Mouse (Mus musculus) hindbrain, embryonic 13.5 days (tissue): ENCODE measurements around the gene Cdc42bpb. TPM values are rescaled to one million over a fixed set of nuclear protein-coding genes. Genes with fewer than 3 reads are reported as not detected.
A peak's percentile ranks its signal among the peaks of the same experiment; 100 is the strongest.

Experiments
- ATAC-seq: fragments of 200-750 bp; cut with Nextera tagmentation; 2 replicates; pipeline ENCODE4 v1.8.0; 2017; ENCODE audit warnings: moderate TSS enrichment; ENCODE audit not compliant: low FRiP score
- H3K27ac ChIP-seq: fragments of 300-500 bp; sonication (generic); 2 replicates; pipeline ENCODE4 v1.5.1; 2015; ENCODE audit warnings: inconsistent platforms, mild to moderate bottlenecking, moderate library complexity
- H3K27me3 ChIP-seq: fragments of 300-500 bp; sonication (generic); 2 replicates; pipeline ENCODE4 v1.6.1; 2015; ENCODE audit warnings: mild to moderate bottlenecking, inconsistent platforms
- H3K36me3 ChIP-seq: fragments of 300-500 bp; sonication (generic); 2 replicates; pipeline ENCODE4 v1.6.1; 2015; ENCODE audit warnings: mild to moderate bottlenecking, inconsistent platforms
- H3K4me1 ChIP-seq: fragments of 300-500 bp; sonication (generic); replicated peaks from 2 replicates; pipeline ENCODE4 v1.6.1; 2015; ENCODE audit warnings: inconsistent platforms
- H3K4me2 ChIP-seq: fragments of 300-500 bp; sonication (generic); 2 replicates; pipeline ENCODE4 v1.6.1; 2015; ENCODE audit warnings: inconsistent platforms, mild to moderate bottlenecking, moderate library complexity
- H3K4me3 ChIP-seq: fragments of 300-500 bp; sonication (generic); 2 replicates; pipeline ENCODE4 v1.5.1; 2015; ENCODE audit warnings: mild to moderate bottlenecking, inconsistent platforms
- H3K9ac ChIP-seq: fragments of 300-500 bp; sonication (generic); 2 replicates; pipeline ENCODE4 v1.6.1; 2015; ENCODE audit warnings: mild to moderate bottlenecking, inconsistent platforms
- H3K9me3 ChIP-seq: fragments of 300-500 bp; sonication (generic); 2 replicates; pipeline ENCODE4 v1.6.1; 2016; ENCODE audit warnings: inconsistent platforms
- whole genome bisulfite sequencing: fragments of 180-500 bp; shearing (Covaris S2); methylation state at CpG from one replicate; pipeline ENCODE4 v1.1.7; 2015; 5-methylcytosine and 5-hydroxymethylcytosine counted together
- polyA plus RNA-seq: library from polyadenylated mRNA; unstranded; fragments of >200 nt; fragmentation: Nextera tagmentation; extraction: Ambion mirVana; gene quantifications from 2 replicates; pipeline ENCODE4 v1.2.1, GENCODE M21; 2015

Cdc42bpb gene
- polyA plus RNA-seq, 1 experiment from 2014 or later: 35.0 TPM

GRCm38 (mm10) chr12:111376826-111377331, 639 bp downstream of the Cdc42bpb start:
- H3K27ac ChIP-seq: peak overlapping the region; percentile 96
- no peaks in the 10 kb centered on the region for H3K9me3 ChIP-seq
- peak overlapping the region; percentile 97 for H3K9ac ChIP-seq
- peaks cover 37% of the 10 kb centered on the region for H3K4me1 ChIP-seq
- H3K4me3 ChIP-seq: peak overlapping the region; percentile 100
- WGBS: under 1% methylated on average over 46 of the region's 49 CpGs
- peak; percentile 27 for ATAC-seq
- H3K4me2 ChIP-seq: peak overlapping the region; percentile 91
- H3K36me3 ChIP-seq: no peaks in the 10 kb centered on the region
- H3K27me3 ChIP-seq: no peaks in the 10 kb centered on the region

DNA sequence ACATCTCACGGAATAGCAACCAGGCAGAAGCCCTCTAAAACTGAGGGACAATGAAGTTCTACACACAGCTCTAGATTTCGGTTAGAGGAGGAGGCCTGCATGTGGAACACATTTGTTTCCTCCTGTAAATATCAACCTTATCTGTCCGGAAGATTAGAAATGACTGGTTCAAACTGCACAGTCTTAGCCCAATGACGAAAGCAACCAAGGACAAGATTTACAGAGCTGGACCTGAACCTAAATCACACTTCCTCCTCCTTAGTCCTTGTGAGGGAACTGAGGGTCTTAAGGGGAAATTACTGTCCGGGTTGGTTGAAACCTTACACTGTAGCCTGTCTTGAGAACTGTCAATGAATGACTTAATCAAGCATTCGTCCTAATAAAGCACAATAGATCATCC, 1.5 kb downstream of the Cdc42bpb start:
- Histone ChIP-seq H3K4me2 (peak overlapping the region; percentile 91), H3K9me3 (no peaks in the 10 kb centered on the region), H3K36me3 (no peaks in the 10 kb centered on the region), H3K27ac (peak overlapping the region; percentile 96; the same call in 1 of the 2 replicates), H3K9ac (peak overlapping the region; percentile 97), H3K27me3 (no peaks in the 10 kb centered on the region), H3K4me3 (peak overlapping the region; percentile 100), H3K4me1 (peaks cover 37% of the 10 kb centered on the region)
- no peak for ATAC-seq
- WGBS: 41% methylated on average over 6 of the region's 6 CpGs

- no peaks in the 10 kb centered on the region for H3K27me3 ChIP-seq
- peak overlapping the region; percentile 100 for H3K4me3 ChIP-seq
- H3K4me2 ChIP-seq: peak overlapping the region; percentile 91
- ATAC-seq: no peak
- H3K4me1 ChIP-seq: peaks cover 38% of the 10 kb centered on the region
- H3K36me3 ChIP-seq: no peaks in the 10 kb centered on the region
- WGBS: 71% methylated on average over 12 of the region's 12 CpGs
- 0 out of 2 replicates have a peak overlapping the region, but pooled peaks have one; percentile 96 for H3K27ac ChIP-seq
- H3K9ac ChIP-seq: peak overlapping the region; percentile 97
- H3K9me3 ChIP-seq: no peaks in the 10 kb centered on the region
Measured at GRCm38 (mm10) chr12:111375559-111375958, 2.0 kb downstream of the Cdc42bpb start.

GRCm38 (mm10) chr12:111374727-111375126, 2.8 kb downstream of the Cdc42bpb start:
- no peaks in the 10 kb centered on the region for H3K27me3 ChIP-seq
- 0 out of 2 replicates have a peak overlapping the region, but pooled peaks have one; percentile 100 for H3K4me3 ChIP-seq
- peak overlapping the region; percentile 14; the same call in 1 of the 2 replicates for H3K9ac ChIP-seq
- H3K9me3 ChIP-seq: no peaks in the 10 kb centered on the region
- H3K27ac ChIP-seq: no peak overlapping the region
- peaks cover 46% of the 10 kb centered on the region for H3K4me1 ChIP-seq
- H3K36me3 ChIP-seq: no peaks in the 10 kb centered on the region
- WGBS: 83% methylated on average over 10 of the region's 10 CpGs
- peak overlapping the region; percentile 91 for H3K4me2 ChIP-seq
- no peak for ATAC-seq

DNA sequence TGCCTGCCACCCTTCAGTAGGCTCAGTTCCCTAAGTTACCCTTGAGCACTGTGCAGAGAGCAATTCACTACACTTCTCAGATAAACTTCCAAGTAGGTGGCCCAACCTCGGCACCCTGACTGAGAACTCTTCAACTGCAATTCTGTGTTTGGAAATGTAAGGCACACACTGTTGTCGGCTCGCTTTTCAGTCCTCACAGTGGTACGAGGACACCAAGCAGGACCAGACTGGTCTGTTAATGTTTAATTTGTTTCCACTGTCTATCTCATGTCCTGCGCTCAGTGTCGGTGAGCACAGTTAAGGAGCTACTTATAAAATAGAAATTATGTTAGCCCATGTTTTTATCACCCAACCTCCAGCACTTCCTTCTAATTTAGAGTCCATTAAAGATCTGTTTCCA, 4.1 kb downstream of the Cdc42bpb start:
- no peak overlapping the region for H3K4me2 ChIP-seq
- WGBS: 67% methylated on average over 6 of the region's 6 CpGs
- ATAC-seq: no peak
- H3K27me3 ChIP-seq: no peaks in the 10 kb centered on the region
- peaks cover 52% of the 10 kb centered on the region for H3K4me1 ChIP-seq
- no peaks in the 10 kb centered on the region for H3K36me3 ChIP-seq
- H3K27ac ChIP-seq: no peak overlapping the region
- no peak overlapping the region for H3K9ac ChIP-seq
- H3K9me3 ChIP-seq: no peaks in the 10 kb centered on the region
- H3K4me3 ChIP-seq: no peak overlapping the region

GRCm38 (mm10) chr12:111371905-111372304, 5.6 kb downstream of the Cdc42bpb start:
- Histone ChIP-seq H3K27ac (no peak overlapping the region), H3K4me3 (no peak overlapping the region), H3K27me3 (no peaks in the 10 kb centered on the region), H3K9me3 (no peaks in the 10 kb centered on the region), H3K4me2 (no peak overlapping the region), H3K36me3 (no peaks in the 10 kb centered on the region), H3K4me1 (peaks cover 52% of the 10 kb centered on the region), H3K9ac (no peak overlapping the region)
- no peak for ATAC-seq
- WGBS: 84% methylated on average over 7 of the region's 7 CpGs

GRCm38 (mm10) chr12:111370249-111370648, 7.3 kb downstream of the Cdc42bpb start:
- no peak overlapping the region for H3K4me3 ChIP-seq
- no peak overlapping the region for H3K27ac ChIP-seq
- H3K4me2 ChIP-seq: no peak overlapping the region
- peak; percentile 21; the same call in 1 of the 2 replicates for ATAC-seq
- 62% methylated on average over 4 of the region's 4 CpGs for WGBS
- H3K36me3 ChIP-seq: no peaks in the 10 kb centered on the region
- no peaks in the 10 kb centered on the region for H3K27me3 ChIP-seq
- H3K9ac ChIP-seq: no peak overlapping the region
- H3K4me1 ChIP-seq: peaks cover 38% of the 10 kb centered on the region
- no peaks in the 10 kb centered on the region for H3K9me3 ChIP-seq

DNA sequence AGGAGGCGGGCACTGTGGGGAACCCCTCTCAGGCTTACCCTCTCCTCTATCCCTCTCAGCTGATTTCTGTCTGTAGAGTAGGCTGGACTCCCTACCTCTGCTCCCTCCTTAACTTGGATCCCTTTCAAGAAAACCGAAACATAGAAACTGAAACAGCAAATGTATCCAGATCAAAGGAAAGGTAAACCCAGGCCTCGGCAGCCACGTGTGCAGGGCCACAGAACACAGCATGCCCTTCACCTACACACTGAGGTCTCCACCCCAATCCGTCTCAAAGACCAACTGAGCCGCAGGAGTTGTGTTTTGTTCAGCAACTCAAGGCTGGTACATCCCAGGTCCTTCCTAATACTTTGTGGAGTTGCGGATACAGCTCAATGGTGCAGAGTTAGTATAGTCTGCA, 10.5 kb downstream of the Cdc42bpb start:
- H3K4me1 ChIP-seq: peaks cover 40% of the 10 kb centered on the region
- WGBS: 88% methylated on average over 7 of the region's 7 CpGs
- no peak for ATAC-seq
- no peaks in the 10 kb centered on the region for H3K36me3 ChIP-seq
- no peak overlapping the region for H3K9ac ChIP-seq
- no peak overlapping the region for H3K4me2 ChIP-seq
- H3K27me3 ChIP-seq: no peaks in the 10 kb centered on the region
- H3K9me3 ChIP-seq: no peaks in the 10 kb centered on the region
- no peak overlapping the region for H3K27ac ChIP-seq
- no peak overlapping the region for H3K4me3 ChIP-seq

DNA sequence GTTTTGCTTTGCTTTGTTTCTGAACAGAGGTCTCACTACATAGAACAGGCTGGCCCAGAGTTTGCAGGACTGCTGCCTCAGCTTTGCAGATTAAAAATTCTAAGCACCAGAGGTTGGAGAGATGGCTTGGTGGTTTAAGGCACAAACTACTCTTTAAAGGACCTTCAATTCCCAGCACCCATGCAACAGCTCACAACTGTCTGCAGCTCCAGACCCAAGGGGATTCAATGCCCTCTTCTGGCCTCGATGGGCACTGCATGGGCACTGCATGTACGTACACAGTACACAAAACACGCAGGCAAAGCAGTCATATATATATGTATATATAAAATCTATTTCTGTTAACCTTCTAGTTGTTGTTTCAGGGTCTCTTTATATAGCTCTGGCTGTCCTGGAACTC, 13.3 kb downstream of the Cdc42bpb start:
- Histone ChIP-seq H3K4me3 (no peak overlapping the region), H3K9ac (no peak overlapping the region), H3K4me1 (peaks cover 42% of the 10 kb centered on the region), H3K4me2 (no peak overlapping the region), H3K9me3 (no peaks in the 10 kb centered on the region), H3K27me3 (no peaks in the 10 kb centered on the region), H3K27ac (no peak overlapping the region), H3K36me3 (no peaks in the 10 kb centered on the region)
- WGBS: 94% methylated on average over 3 of the region's 3 CpGs
- ATAC-seq: no peak

DNA sequence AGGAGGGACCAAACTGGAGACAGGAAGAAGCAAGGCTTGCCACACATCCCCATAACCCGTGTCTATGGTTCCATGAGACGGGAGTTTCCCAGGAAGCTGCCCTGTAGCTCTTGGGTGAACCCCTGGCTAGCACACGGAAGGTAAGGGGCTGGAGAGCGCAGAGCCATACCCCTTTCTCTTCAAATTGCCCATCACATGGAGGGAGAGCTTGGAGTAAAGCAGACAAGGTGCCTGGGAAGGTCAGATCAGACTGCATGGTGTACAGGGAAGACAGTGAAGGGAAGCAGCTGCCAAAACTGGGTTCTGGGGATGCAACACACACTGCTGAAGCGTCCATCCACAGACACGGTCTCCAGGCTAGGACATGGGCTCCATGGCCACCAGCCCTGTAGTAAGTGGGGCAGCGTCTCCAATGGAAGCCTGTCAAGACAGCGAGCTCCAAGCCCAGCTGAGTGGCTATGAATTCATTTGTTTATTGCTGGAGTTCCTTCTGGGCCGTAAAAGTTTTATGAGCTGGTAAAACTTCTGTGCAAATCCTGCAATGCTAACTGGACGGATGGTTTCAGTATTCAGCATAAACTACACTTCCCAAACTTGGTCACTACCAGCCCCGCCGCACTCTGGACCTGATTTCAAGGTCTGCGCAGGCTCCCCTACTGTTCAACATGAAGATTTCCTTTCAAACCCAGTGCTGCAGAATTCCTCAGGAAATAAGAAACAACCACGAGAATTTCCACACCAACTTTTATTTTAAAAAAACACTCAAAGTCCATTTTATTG, 16.0 kb downstream of the Cdc42bpb start:
- H3K9me3 ChIP-seq: no peaks in the 10 kb centered on the region
- peaks cover 55% of the 10 kb centered on the region for H3K4me1 ChIP-seq
- 87% methylated on average over 14 of the region's 14 CpGs for WGBS
- H3K4me3 ChIP-seq: no peak overlapping the region
- ATAC-seq: no peak
- no peak overlapping the region for H3K9ac ChIP-seq
- no peak overlapping the region for H3K27ac ChIP-seq
- no peaks in the 10 kb centered on the region for H3K36me3 ChIP-seq
- no peak overlapping the region for H3K4me2 ChIP-seq
- no peaks in the 10 kb centered on the region for H3K27me3 ChIP-seq

DNA sequence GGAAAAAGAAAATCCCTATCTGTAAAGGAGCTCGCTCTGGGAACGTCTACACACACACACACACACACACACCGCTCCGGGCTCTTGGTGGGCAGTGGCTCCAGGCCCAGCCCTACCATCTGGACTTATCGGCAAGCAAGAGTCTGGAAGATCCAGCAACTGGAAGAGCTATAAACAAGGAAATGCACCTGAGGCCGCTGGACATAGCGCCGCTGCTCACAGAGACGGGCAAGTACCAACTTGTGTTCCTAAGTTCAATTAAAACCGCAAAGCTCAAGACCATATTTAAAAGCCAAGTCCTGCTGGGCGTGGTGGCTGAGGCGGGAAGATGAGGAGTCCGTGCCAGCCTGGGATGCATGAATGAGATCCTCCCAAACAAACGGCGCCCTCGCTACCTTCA, 16.8 kb downstream of the Cdc42bpb start:
- Histone ChIP-seq H3K4me1 (peaks cover 63% of the 10 kb centered on the region), H3K9me3 (no peaks in the 10 kb centered on the region)
- no peak for ATAC-seq

DNA sequence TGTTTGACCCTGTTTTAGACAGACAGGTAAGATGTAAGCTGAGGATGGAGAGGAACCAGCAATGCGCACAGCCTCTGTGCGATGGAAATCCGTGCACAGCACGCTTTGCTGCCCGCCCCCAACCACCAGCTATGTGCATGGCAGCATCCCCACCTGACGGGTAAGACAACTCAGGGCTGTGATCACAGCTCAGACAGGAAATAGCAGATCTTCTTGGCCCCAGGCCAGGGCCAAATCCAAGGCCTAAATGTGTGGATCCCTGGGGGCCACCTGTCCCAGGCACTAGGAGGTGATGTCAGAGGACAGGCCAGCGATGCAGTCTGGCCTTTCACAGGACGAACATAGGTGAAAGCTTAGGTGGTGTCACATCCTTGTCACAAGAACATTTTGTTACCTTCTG, 21.3 kb downstream of the Cdc42bpb start:
- Histone ChIP-seq H3K9ac (no peak overlapping the region), H3K27me3 (no peaks in the 10 kb centered on the region), H3K4me2 (no peak overlapping the region), H3K4me1 (peaks cover 73% of the 10 kb centered on the region), H3K4me3 (no peak overlapping the region), H3K27ac (no peak overlapping the region), H3K36me3 (no peaks in the 10 kb centered on the region), H3K9me3 (no peaks in the 10 kb centered on the region)
- 93% methylated on average over 8 of the region's 8 CpGs for WGBS
- ATAC-seq: no peak

More for the DNA sequence above, 16.8 kb downstream of the Cdc42bpb start:
- WGBS: 89% methylated on average over 16 of the region's 16 CpGs
- H3K9ac ChIP-seq: no peak overlapping the region
- H3K4me3 ChIP-seq: no peak overlapping the region
- H3K27ac ChIP-seq: no peak overlapping the region
- H3K4me2 ChIP-seq: no peak overlapping the region
- no peaks in the 10 kb centered on the region for H3K27me3 ChIP-seq
- no peaks in the 10 kb centered on the region for H3K36me3 ChIP-seq

DNA sequence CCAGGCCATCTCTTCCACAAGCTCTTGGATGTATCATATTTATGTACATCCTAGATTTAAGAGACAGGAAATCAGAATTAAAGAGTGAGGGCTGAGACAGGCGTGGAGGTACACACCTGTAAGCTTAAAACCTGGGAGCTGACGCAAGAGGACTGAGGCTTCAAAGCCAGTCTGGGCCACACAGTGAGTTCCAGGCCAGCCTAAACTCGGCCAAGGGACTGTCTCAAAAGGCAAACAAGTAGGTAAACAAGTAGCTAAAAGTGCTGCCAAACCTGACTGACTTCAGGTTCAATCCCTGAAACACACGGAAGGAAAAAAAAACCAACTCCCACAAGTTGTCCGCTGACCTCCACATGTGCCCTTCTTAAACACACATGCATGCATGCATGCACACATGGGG, 23.4 kb downstream of the Cdc42bpb start:
- H3K4me1 ChIP-seq: peaks cover 65% of the 10 kb centered on the region
- ATAC-seq: no peak
- peak overlapping the region; percentile 15; the same call in 1 of the 2 replicates for H3K9ac ChIP-seq
- H3K4me2 ChIP-seq: no peak overlapping the region
- H3K27ac ChIP-seq: peak overlapping the region; percentile 78
- no peak overlapping the region for H3K4me3 ChIP-seq
- no peaks in the 10 kb centered on the region for H3K9me3 ChIP-seq
- H3K36me3 ChIP-seq: no peaks in the 10 kb centered on the region
- WGBS: 82% methylated on average over 5 of the region's 5 CpGs
- no peaks in the 10 kb centered on the region for H3K27me3 ChIP-seq
